9 mouse cellular contexts compared by ENCODE assay signal in the genomic region with DNA sequence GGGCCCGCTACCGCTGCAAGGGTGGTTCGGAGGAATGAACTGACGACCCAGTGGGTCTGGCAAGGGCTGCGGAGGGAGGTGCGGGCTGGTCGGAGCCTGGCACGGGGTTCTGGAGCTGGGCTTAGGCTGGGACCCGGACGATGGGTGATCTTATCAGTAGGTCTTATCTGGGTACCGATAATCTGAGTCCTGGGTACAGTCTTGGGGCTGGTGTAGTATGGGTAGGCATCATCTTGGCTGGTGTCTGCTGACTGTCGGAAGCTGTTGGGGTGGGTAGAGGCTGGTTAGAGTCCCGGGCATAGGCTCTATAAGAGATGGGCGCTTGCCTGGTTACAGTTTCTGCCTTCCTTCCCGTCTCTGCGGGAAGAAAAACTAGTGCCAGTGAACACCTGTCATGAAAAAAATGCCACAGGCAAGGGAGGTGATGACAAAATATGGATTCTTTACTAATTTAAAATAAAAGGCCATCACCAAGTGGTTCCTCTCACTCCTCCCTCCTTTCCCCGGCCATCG. TPM values are rescaled to one million over a fixed set of nuclear protein-coding genes. Genes with fewer than 3 reads are reported as not detected.
DNase-seq lines count a peak whose midpoint lies in the region; ATAC-seq and TF ChIP-seq lines count a peak whose summit lies in the region.
"Had no signal": no experiment of that assay in that cellular context is flagged by ENCODE, and none has a peak within 500 bp of the region (broad histone marks: within the 10 kb centered on the region; RNA-seq: fewer than 3 reads in every experiment).

No protein-coding gene starts in this region.

- peak overlapping the region; percentile 83 for H3K4me2 ChIP-seq in kidney, postnatal 0 days (ENCODE audit: low read length)
- peak overlapping the region; percentile 84 for H3K4me2 ChIP-seq in forebrain, embryonic 11.5 days (ENCODE audit: low read depth, low read length, severe bottlenecking)
- H3K4me2 ChIP-seq in hindbrain, embryonic 16.5 days (ENCODE audit: low read length) = peak overlapping the region; percentile 76
- peak overlapping the region; percentile 83 for H3K4me2 ChIP-seq in neural tube, embryonic 12.5 days (replicated peaks)

- H3K4me3 ChIP-seq in kidney, postnatal 0 days (replicated peaks; ENCODE audit: low read depth, low read length) = peak overlapping the region; percentile 41
- peak overlapping the region; percentile 73 for H3K4me3 ChIP-seq in forebrain, embryonic 11.5 days (ENCODE audit: low read depth, low read length)
- H3K4me3 ChIP-seq in hindbrain, embryonic 16.5 days (ENCODE audit: low read length) = peak overlapping the region; percentile 90
- peak overlapping the region; percentile 68 for H3K4me3 ChIP-seq in neural tube, embryonic 12.5 days
- H3K4me3 ChIP-seq: erythroblast, embryonic 14.5 days had no signal

- no peak for TF ChIP-seq CTCF in kidney, postnatal 0 days (IDR thresholded peaks at IDR 0.05; ENCODE audit: low read depth)

- H3K27me3 ChIP-seq in kidney, postnatal 0 days (ENCODE audit: insufficient read depth, low read length) = peaks cover 57% of the 10 kb centered on the region
- no peaks in the 10 kb centered on the region for H3K27me3 ChIP-seq in forebrain, embryonic 11.5 days (ENCODE audit: control insufficient read depth, insufficient read depth, low read length)
- no peaks in the 10 kb centered on the region for H3K27me3 ChIP-seq in hindbrain, embryonic 16.5 days (replicated peaks; ENCODE audit: control insufficient read depth, insufficient read depth, low read length)
- H3K27me3 ChIP-seq in neural tube, embryonic 12.5 days (replicated peaks) = peaks cover 24% of the 10 kb centered on the region

- WGBS in kidney, postnatal 0 days = 9% methylated on average over 18 of the region's 18 CpGs
- 7% methylated on average over 18 of the region's 18 CpGs for WGBS in forebrain, embryonic 11.5 days
- 4% methylated on average over 18 of the region's 18 CpGs for WGBS in hindbrain, embryonic 16.5 days
- WGBS in neural tube, embryonic 12.5 days = 9% methylated on average over 18 of the region's 18 CpGs

- H3K36me3 ChIP-seq in kidney, postnatal 0 days (ENCODE audit: insufficient read depth, low read length) = no peaks in the 10 kb centered on the region
- H3K36me3 ChIP-seq in forebrain, embryonic 11.5 days (ENCODE audit: control insufficient read depth, insufficient read depth, low read length) = no peaks in the 10 kb centered on the region
- H3K36me3 ChIP-seq in hindbrain, embryonic 16.5 days (ENCODE audit: control insufficient read depth, insufficient read depth, low read length) = no peaks in the 10 kb centered on the region
- no peaks in the 10 kb centered on the region for H3K36me3 ChIP-seq in neural tube, embryonic 12.5 days

- no peak overlapping the region for H3K9ac ChIP-seq in kidney, postnatal 0 days (ENCODE audit: low read depth, low read length)
- peak overlapping the region; percentile 86 for H3K9ac ChIP-seq in forebrain, embryonic 11.5 days (ENCODE audit: low read length)
- peak overlapping the region; percentile 93 for H3K9ac ChIP-seq in hindbrain, embryonic 16.5 days (ENCODE audit: low read depth, low read length)
- H3K9ac ChIP-seq in neural tube, embryonic 12.5 days = peak overlapping the region; percentile 90

- no peaks in the 10 kb centered on the region for H3K9me3 ChIP-seq in kidney, postnatal 0 days (replicated peaks; ENCODE audit: low read length)
- no peaks in the 10 kb centered on the region for H3K9me3 ChIP-seq in forebrain, embryonic 11.5 days (ENCODE audit: control insufficient read depth, low read length)
- H3K9me3 ChIP-seq in hindbrain, embryonic 16.5 days (ENCODE audit: control insufficient read depth, low read length) = no peaks in the 10 kb centered on the region
- no peaks in the 10 kb centered on the region for H3K9me3 ChIP-seq in neural tube, embryonic 12.5 days

- H3K27ac ChIP-seq in kidney, postnatal 0 days = no peak overlapping the region
- no peak overlapping the region for H3K27ac ChIP-seq in forebrain, embryonic 11.5 days (ENCODE audit: low read depth, low read length)
- H3K27ac ChIP-seq in hindbrain, embryonic 16.5 days (ENCODE audit: low read depth, low read length) = peak overlapping the region; percentile 84
- H3K27ac ChIP-seq in neural tube, embryonic 12.5 days = no peak overlapping the region

- peak; percentile 15; the same call in 1 of the 2 replicates for ATAC-seq in kidney, postnatal 0 days (replicated peaks; ENCODE audit: low FRiP score, low read depth)
- 0 out of 2 replicates have a peak, but pooled peaks have one; percentile 3 for ATAC-seq in forebrain, embryonic 11.5 days (replicated peaks; ENCODE audit: low FRiP score)
- 0 out of 2 replicates have a peak, but pooled peaks have one; percentile 1 for ATAC-seq in hindbrain, embryonic 16.5 days
- ATAC-seq in neural tube, embryonic 12.5 days (ENCODE audit: low FRiP score, low read depth) = peak; percentile 33

- intact Hi-C loops in gastrocnemius, postnatal 14 days (cut with DNase I; ENCODE audit: low total_unique reads) = no loop called here

- DNase-seq in kidney, postnatal 0 days (ENCODE audit: low spot score) = no peak
- no peak for DNase-seq in kidney, postnatal 4 days
- no peak for DNase-seq in forebrain, embryonic 11.5 days (ENCODE audit: low spot score)
- DNase-seq in gastrocnemius, postnatal 14 days = no peak
- no peak for DNase-seq in thymus, postnatal 10 days (ENCODE audit: low spot score in 2 of 2)
- DNase-seq in layer of hippocampus, adult 9-10 months (ENCODE audit: low spot score) = no peak

- H3K4me1 ChIP-seq in kidney, postnatal 0 days (replicated peaks; ENCODE audit: insufficient read depth, low read length) = no peaks in the 10 kb centered on the region; the same call in 1 of the 2 replicates
- H3K4me1 ChIP-seq in forebrain, embryonic 11.5 days (replicated peaks; ENCODE audit: control insufficient read depth, insufficient read depth, low read length) = peaks cover 12% of the 10 kb centered on the region
- H3K4me1 ChIP-seq in hindbrain, embryonic 16.5 days (ENCODE audit: control insufficient read depth, insufficient read depth, low read depth, low read length) = peaks cover 38% of the 10 kb centered on the region
- H3K4me1 ChIP-seq in neural tube, embryonic 12.5 days = peaks cover 49% of the 10 kb centered on the region

RNA-seq across cellular contexts. Expression of a gene that starts 1.1 kb away (rescaled TPM):
- polyA plus RNA-seq in kidney, postnatal 0 days (2015; fragmentation: Nextera tagmentation; extraction: Ambion mirVana) = 5.4 and 5.9 TPM in 2 replicates
- polyA plus RNA-seq in forebrain, embryonic 11.5 days (2014; fragmentation: Nextera tagmentation; extraction: Ambion mirVana) = 6.5 and 7.6 TPM in 2 replicates
- 27.8 and 28.3 TPM in 2 replicates for polyA plus RNA-seq in hindbrain, embryonic 16.5 days (2015; fragmentation: Nextera tagmentation; extraction: Ambion mirVana)
- polyA plus RNA-seq in neural tube, embryonic 12.5 days (2016; fragmentation: Nextera tagmentation; extraction: Ambion mirVana) = 13.6 and 14.7 TPM in 2 replicates
- 1 to 10 TPM; 1.4 to 2.3 TPM for total RNA-seq in gastrocnemius, postnatal 14 days (2021)
- polyA plus RNA-seq: erythroblast, embryonic 14.5 days had no signal
